Mouse (Mus musculus) A20 (cell line): ENCODE results near the gene Garem2.

Source experiments
- DNase-seq: peaks from one replicate; pipeline ENCODE4 v3.0.0-alpha.2; 2011; ENCODE audit warnings: low read depth, low spot score

Gene Garem2

GRCm38 (mm10) chr5:30153222-30153621 lies 48.3 kb downstream of the Garem2 start:
- DNase-seq, result no peak

DNA sequence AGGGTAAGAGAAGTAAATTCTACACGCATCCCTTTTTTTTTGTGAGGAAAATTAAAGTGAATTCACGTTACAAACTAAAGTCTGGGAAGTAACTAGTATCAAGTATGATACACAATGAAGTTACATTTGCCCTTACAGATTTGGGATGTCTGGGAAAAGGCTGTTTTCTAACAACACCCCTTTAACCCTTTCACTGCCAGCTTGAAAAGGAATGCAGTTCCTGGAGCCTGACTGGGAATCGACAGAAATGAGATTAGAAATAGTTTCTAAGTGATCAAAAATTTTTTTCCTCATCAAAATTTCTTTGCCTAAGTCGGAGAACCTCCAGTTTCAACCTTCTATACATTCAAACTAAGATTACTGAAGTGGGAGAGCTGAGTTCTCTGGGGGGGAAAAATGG lies 49.1 kb downstream of the Garem2 start:
- DNase-seq, result no peak

DNA sequence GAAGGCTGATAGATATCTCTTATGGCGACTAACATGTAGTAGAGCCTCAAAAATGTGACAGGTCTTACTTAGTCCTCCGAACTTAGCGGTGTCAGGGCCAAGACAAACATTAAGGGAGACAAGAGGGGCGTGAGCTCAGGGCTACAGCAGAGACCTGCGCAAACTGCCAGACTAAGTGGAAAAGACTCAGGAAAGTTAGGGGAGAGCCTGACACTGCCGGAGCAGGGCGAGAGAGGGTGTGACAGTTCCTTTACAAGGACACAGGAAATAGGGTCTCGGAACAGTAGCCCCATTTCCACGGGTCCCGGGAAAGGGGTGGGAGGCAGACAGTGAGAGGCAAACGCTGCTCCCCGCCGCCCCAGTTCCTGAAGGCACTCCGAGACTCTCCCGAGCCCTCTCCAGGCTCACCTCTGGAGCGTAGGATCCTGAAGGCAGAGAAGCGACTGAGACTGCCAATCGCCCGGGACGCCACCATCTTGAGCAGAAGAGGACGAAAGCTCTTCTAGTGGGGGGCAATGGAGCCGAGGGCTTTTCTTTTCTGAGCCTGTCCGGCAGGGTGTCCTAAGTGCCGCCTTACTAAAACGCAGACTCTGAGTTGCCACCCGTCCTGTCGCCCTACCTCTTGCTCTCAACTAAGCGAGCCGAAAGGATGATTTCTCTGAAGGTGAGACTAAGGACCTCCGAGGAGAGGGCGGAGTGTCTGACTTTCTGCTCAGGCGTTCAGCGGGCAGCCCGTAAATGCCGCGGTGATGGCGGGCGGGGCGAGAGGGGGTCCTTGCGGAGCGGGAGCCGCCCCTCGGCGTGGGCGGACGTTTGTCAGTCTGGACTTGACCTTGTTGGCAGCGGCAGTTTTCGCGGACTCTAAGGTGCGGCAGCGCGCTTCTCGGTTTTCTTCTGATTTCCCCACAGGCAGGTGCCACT lies 49.8 kb downstream of the Garem2 start, which contains the start of the genes Hadha and Hadhb:
Hadha (minus strand) TSS at position 689 of the 921 bp plus-strand sequence.
Hadhb (plus strand) TSS at position 775 of the 921 bp plus-strand sequence.
- DNase-seq, result peak; percentile 97

- DNase-seq, result no peak
Observed at GRCm38 (mm10) chr5:30155395-30155792, 50.4 kb downstream of the Garem2 start.

GRCm38 (mm10) chr5:30155821-30156629 lies 51.1 kb downstream of the Garem2 start:
- peak; percentile 73 for DNase-seq

- DNase-seq, result no peak
Observed at GRCm38 (mm10) chr5:30159601-30160000, 54.6 kb downstream of the Garem2 start.

DNA sequence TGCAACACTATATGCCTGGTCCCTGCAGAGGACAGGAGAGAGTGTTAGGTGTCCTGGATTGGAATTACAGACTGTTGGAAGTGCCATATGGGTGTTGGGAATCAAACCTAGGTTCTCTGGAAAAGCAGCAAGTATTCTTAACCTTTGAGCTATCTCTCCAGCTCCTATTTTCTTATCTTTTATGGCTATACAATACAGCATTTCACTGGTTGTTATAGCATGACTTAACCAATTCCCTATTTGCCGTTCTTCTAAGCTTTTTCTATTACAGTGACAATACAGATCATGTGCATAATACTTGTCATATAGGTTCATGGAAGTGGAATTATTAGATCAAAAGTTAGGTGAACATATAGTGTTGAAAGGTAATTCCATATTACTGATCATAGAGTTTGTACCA lies 56.9 kb downstream of the Garem2 start:
- no peak for DNase-seq

DNA sequence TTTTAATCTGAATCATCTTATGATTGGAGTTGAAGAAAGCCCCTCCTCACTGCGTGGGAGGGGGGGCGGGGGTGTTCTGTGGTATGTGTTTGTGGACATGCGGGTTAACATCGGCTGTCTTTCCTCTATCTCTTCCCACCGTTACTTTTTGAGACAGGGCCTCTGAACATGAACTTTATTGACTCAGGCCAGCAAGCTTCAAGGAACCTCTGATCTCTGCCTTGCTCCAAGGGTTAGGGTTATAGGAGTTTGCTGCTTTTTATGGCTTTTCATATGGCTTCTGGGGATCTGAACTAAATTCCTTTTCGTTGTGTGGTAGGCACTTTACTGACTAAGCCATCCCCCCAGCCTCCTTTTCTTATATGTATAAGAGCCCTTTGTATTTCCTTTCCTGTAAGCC lies 57.4 kb downstream of the Garem2 start:
- no peak for DNase-seq

DNA sequence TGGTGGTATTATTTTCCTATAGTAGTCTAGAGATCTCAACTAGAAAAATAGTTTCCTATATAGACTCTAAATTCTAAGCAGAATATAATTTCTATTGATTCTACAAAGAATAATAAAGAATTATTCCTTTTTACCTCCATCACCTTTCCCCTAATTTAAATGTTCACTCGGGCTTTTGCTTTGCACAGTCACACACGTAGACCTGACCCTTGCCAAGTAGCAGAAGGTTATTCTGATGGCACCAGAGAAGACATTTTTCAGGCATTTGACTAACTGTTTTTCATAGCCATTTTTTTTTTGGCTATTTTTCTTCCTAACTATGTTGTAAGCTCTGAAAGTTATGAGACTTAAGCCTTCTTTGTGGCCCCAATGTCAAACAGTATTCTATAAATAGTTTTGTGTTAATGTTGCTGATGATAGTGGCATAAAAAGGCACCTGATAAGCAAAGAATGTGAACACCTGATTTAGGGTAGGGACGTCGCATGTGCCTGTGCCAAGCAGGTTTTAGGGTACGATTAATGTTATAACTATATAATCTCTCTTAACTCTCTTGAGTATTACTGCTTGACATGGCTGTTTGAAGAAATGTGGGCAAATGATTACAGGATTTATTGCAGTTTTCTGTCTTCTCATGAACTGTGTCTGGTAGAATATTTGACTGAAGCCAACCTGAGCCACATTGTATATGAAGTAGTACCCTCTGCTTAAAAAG lies 60.4 kb downstream of the Garem2 start:
- DNase-seq, result no peak
